Mouse (Mus musculus): ENCODE measurements around the gene Mrpl21.

Mrpl21 gene

GRCm38 (mm10) chr19:3336485-3337255, 54.0 kb downstream of the Mrpl21 start:
- DNase-seq (ENCODE audit: low spot score in 2 of 2) = no peak

GRCm38 (mm10) chr19:3339187-3339586, 56.5 kb downstream of the Mrpl21 start:
- DNase-seq (ENCODE audit: low spot score in 2 of 2) = no peak

DNA sequence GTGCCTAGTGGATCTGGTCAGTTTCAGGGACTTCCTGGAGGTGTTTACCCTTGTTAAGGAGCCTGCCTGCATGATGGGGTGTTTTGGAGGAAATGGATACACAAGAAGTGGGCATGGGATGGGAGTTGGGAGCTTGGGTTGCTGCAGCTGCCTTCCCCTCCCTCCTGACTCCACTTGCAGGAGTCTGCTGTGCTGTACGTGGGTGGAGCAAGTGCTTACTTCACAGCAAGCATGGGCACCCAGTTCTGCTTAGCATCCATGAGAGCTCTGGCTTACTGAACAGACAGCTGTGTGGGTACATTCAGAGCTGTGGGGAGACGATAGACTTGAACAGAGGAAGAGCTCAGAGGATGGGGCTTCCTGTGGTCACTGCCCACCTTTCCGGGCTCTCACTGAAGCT, 58.3 kb downstream of the Mrpl21 start:
- DNase-seq (ENCODE audit: low spot score in 2 of 2) = peak; percentile 37 to 50
